Mouse (Mus musculus): ENCODE measurements around the gene Bpifa5. TPM values are rescaled to one million over a fixed set of nuclear protein-coding genes. Genes with fewer than 3 reads are reported as not detected.
"Not testable (repeated sequence)": the region's sequence is repeated elsewhere in the genome, so short reads cannot be mapped to it uniquely, and the experiment has no call there.

Bpifa5 gene
- not detected in 2 replicates for polyA plus RNA-seq (2012; ENCODE audit: insufficient read depth, low replicate concordance)

GRCm38 (mm10) chr2:154162307-154162706 is at the start of gene Bpifa5:
Gene Bpifa5 (plus strand): TSS chr2:154162607.
- Histone ChIP-seq H3K27me3 (replicated peaks) (peaks cover 4% of the 10 kb centered on the region), H3K9me3 (peaks cover 10% of the 10 kb centered on the region), H3K4me3 (replicated peaks) (no peak within 1 kb of the TSS), H3K4me1 (no peaks in the 10 kb centered on the region), H3K36me3 (replicated peaks; ENCODE audit: low read length) (no peaks in the 10 kb centered on the region)
- TF ChIP-seq GATA1 (IDR thresholded peaks at IDR 0.05; ENCODE audit: borderline replicate concordance, low read length) = no peak
- TF ChIP-seq FLI1 (IDR thresholded peaks at IDR 0.05; ENCODE audit: low read length) = no peak

- Histone ChIP-seq H3K9me3 (no peaks in the 10 kb centered on the region), H3K4me3 (replicated peaks) (no peak overlapping the region), H3K27me3 (replicated peaks) (no peaks in the 10 kb centered on the region), H3K4me1 (no peaks in the 10 kb centered on the region), H3K36me3 (replicated peaks; ENCODE audit: low read length) (no peaks in the 10 kb centered on the region)
- TF ChIP-seq FLI1 (IDR thresholded peaks at IDR 0.05; ENCODE audit: low read length) (no peak), GATA1 (IDR thresholded peaks at IDR 0.05; ENCODE audit: borderline replicate concordance, low read length) (no peak)
Measured at GRCm38 (mm10) chr2:154117381-154117780, 45.0 kb upstream of the Bpifa5 start.

DNA sequence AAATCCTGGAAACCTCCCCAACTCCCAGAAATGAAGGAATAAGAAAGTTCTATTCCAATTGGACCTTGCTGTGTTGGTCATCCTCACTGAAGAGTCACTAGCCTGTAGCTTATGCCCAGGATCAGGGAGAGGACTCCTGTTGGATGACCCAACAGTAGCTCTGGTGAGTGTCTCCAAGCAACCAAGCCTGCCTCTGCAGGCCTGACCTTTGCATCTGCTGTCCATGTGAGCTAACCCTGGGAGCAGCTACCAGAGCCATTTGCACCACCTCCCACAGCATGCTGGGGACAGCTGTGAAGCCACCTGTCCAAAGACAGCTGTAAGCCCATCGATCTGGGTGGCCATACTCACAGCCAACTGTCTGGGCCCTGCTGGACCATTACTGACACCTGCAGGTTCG is 32.3 kb upstream of the Bpifa5 start, which contains the start of gene Bpifa3:
TSS of gene Bpifa3 (plus strand) at position 217 of the 400 bp plus-strand sequence.
- H3K4me1 ChIP-seq = no peaks in the 10 kb centered on the region
- peaks cover under 1% of the 10 kb centered on the region for H3K27me3 ChIP-seq (replicated peaks)
- no peaks in the 10 kb centered on the region for H3K36me3 ChIP-seq (replicated peaks; ENCODE audit: low read length)
- TF ChIP-seq GATA1 (IDR thresholded peaks at IDR 0.05; ENCODE audit: borderline replicate concordance, low read length) (no peak), FLI1 (IDR thresholded peaks at IDR 0.05; ENCODE audit: low read length) (no peak)
- H3K9me3 ChIP-seq = peaks cover 10% of the 10 kb centered on the region
- H3K4me3 ChIP-seq (replicated peaks) = no peak within 1 kb of the TSS

DNA sequence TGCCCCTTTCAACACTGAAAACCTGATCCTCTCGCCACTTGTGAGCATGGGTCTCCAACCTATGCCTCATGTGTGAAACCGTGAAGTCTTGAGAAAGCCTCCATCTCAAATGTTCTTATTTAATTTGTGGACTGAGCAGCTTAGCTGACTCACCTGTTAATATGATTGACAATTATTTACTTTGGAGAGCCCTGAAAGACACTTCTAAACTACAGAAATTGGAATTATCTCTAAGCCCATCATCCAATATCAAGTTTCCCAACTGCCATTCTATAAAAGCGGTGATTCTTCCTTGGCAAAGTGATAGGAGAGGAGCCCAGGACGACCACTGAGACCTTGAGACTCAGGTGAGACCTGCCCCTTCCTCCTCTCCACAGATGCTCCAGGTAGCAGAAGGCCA is 19.8 kb upstream of the Bpifa5 start, which contains the start of gene Bpifa1:
TSS of gene Bpifa1 (plus strand) at position 301 of the 400 bp plus-strand sequence.
- no peak within 1 kb of the TSS for H3K4me3 ChIP-seq (replicated peaks)
- H3K27me3 ChIP-seq (replicated peaks) = peaks cover 12% of the 10 kb centered on the region
- H3K9me3 ChIP-seq = no peaks in the 10 kb centered on the region
- no peaks in the 10 kb centered on the region for H3K4me1 ChIP-seq
- no peak for TF ChIP-seq FLI1 (IDR thresholded peaks at IDR 0.05; ENCODE audit: low read length)
- TF ChIP-seq GATA1 (IDR thresholded peaks at IDR 0.05; ENCODE audit: borderline replicate concordance, low read length) = no peak
- no peaks in the 10 kb centered on the region for H3K36me3 ChIP-seq (replicated peaks; ENCODE audit: low read length)

DNA sequence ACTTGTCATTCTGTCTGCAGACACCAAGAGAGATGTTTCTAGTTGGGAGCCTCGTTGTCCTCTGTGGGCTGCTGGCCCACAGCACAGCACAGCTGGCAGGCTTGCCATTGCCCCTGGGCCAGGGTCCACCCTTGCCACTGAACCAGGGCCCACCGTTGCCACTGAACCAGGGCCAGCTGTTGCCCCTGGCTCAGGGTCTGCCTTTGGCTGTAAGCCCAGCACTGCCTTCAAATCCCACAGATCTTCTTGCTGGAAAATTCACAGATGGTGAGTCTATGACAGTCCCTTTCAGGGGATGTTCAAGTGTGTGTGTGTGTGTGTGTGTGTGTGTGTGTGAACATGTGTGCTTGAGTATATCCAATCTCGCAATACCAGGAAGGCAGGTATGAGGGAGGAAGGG is 18.7 kb upstream of the Bpifa5 start:
- Histone ChIP-seq H3K9me3 (no peaks in the 10 kb centered on the region), H3K4me1 (no peaks in the 10 kb centered on the region), H3K36me3 (replicated peaks; ENCODE audit: low read length) (no peaks in the 10 kb centered on the region), H3K4me3 (replicated peaks) (no peak overlapping the region), H3K27me3 (replicated peaks) (peaks cover 9% of the 10 kb centered on the region)
- TF ChIP-seq GATA1 (IDR thresholded peaks at IDR 0.05; ENCODE audit: borderline replicate concordance, low read length) = no peak
- no peak for TF ChIP-seq FLI1 (IDR thresholded peaks at IDR 0.05; ENCODE audit: low read length)

DNA sequence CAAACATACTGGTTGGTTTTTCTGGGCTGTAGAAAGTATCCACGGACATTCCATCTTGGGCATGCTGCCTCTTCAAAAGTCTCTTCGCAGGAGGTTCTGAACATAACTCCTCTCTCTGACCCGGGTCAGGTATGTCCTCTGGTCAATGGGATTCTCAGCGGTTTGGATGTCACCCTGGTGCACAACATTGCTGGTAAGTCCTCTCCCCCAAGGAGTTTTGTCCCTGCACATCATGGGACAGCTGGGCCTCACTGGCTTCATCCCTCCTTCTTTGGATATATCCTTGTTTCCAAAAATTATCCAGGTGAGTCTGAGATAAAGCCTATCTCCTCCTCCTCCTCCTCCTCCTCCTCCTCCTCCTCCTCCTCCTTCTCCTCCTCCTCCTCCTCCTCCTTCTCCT is 14.9 kb upstream of the Bpifa5 start:
- H3K9me3 ChIP-seq = no peaks in the 10 kb centered on the region
- H3K4me3 ChIP-seq (replicated peaks) = no peak overlapping the region
- H3K36me3 ChIP-seq (replicated peaks; ENCODE audit: low read length) = no peaks in the 10 kb centered on the region
- no peak for TF ChIP-seq GATA1 (IDR thresholded peaks at IDR 0.05; ENCODE audit: borderline replicate concordance, low read length)
- TF ChIP-seq FLI1 (IDR thresholded peaks at IDR 0.05; ENCODE audit: low read length) = no peak
- no peaks in the 10 kb centered on the region for H3K4me1 ChIP-seq
- H3K27me3 ChIP-seq (replicated peaks) = peaks cover 9% of the 10 kb centered on the region

- no peak for TF ChIP-seq GATA1 (IDR thresholded peaks at IDR 0.05; ENCODE audit: borderline replicate concordance, low read length)
- TF ChIP-seq FLI1 (IDR thresholded peaks at IDR 0.05; ENCODE audit: low read length) = no peak
- H3K27me3 ChIP-seq (replicated peaks) = peaks cover 3% of the 10 kb centered on the region
Measured at GRCm38 (mm10) chr2:154158433-154158832, 4.0 kb upstream of the Bpifa5 start.

GRCm38 (mm10) chr2:154163306-154163705 is 899 bp downstream of the Bpifa5 start:
- Histone ChIP-seq H3K27me3 (replicated peaks) (peaks cover 4% of the 10 kb centered on the region), H3K9me3 (peaks cover 10% of the 10 kb centered on the region), H3K4me3 (replicated peaks) (no peak overlapping the region), H3K4me1 (no peaks in the 10 kb centered on the region), H3K36me3 (replicated peaks; ENCODE audit: low read length) (no peaks in the 10 kb centered on the region)
- no peak for TF ChIP-seq GATA1 (IDR thresholded peaks at IDR 0.05; ENCODE audit: borderline replicate concordance, low read length)
- TF ChIP-seq FLI1 (IDR thresholded peaks at IDR 0.05; ENCODE audit: low read length) = no peak

More at GRCm38 (mm10) chr2:154158433-154158832, 4.0 kb upstream of the Bpifa5 start:
- H3K9me3 ChIP-seq = peaks cover 10% of the 10 kb centered on the region
- no peaks in the 10 kb centered on the region for H3K36me3 ChIP-seq (replicated peaks; ENCODE audit: low read length)
- H3K4me3 ChIP-seq (replicated peaks) = no peak overlapping the region
- H3K4me1 ChIP-seq = no peaks in the 10 kb centered on the region

DNA sequence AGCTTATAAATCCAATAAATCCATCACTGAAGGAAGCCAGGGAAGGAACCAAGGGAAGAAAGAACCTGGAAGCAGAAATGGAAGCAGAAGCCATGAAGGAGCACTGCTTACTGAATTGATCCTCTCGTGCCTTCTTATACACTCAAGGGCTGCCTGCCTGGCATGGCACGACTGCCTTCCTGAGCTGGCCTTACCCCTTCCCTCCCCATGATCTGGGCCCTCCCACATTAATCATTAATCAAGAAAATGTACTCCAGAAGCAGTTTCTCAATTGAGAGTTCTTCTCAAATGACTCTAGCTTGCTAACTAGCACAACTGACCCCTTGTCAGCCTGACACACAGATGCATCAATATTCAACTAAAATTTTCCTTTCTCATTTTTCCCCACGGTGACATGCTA is 6.8 kb downstream of the Bpifa5 start:
- Histone ChIP-seq H3K27me3 (replicated peaks) (peaks cover 11% of the 10 kb centered on the region), H3K9me3 (no peaks in the 10 kb centered on the region), H3K4me1 (no peaks in the 10 kb centered on the region), H3K4me3 (replicated peaks) (no peak overlapping the region), H3K36me3 (replicated peaks; ENCODE audit: low read length) (no peaks in the 10 kb centered on the region)
- TF ChIP-seq FLI1 (IDR thresholded peaks at IDR 0.05; ENCODE audit: low read length) (no peak), GATA1 (IDR thresholded peaks at IDR 0.05; ENCODE audit: borderline replicate concordance, low read length) (no peak)

- H3K4me3 ChIP-seq (replicated peaks) = no peak overlapping the region
- TF ChIP-seq GATA1 (IDR thresholded peaks at IDR 0.05; ENCODE audit: borderline replicate concordance, low read length) = no peak
- TF ChIP-seq FLI1 (IDR thresholded peaks at IDR 0.05; ENCODE audit: low read length) = no peak
- H3K9me3 ChIP-seq = no peaks in the 10 kb centered on the region
- H3K27me3 ChIP-seq (replicated peaks) = peaks cover 11% of the 10 kb centered on the region
- H3K4me1 ChIP-seq = no peaks in the 10 kb centered on the region
- H3K36me3 ChIP-seq (replicated peaks; ENCODE audit: low read length) = no peaks in the 10 kb centered on the region
Measured at GRCm38 (mm10) chr2:154171621-154172020, 9.2 kb downstream of the Bpifa5 start.

DNA sequence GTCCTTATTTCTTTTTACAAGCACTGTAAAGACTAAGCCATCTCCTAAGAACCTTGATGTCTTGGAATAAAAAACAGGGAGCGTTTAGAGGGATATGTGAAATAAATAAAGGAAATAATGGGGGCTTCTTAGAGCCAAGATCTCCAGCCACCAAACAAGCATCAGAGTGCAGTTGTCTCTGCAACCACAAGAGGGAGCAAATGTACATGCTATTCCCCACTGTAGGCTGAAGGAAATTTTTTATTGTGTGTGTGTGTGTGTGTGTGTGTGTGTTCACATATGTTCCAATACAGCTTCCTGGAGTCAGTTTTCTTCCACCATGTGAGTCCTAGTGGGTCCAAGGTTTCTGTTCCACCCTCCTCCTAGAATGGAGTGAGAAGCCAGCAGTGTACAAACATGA is 10.9 kb downstream of the Bpifa5 start:
- Histone ChIP-seq H3K4me3 (replicated peaks) (no peak overlapping the region), H3K4me1 (no peaks in the 10 kb centered on the region), H3K27me3 (replicated peaks) (peaks cover 7% of the 10 kb centered on the region), H3K9me3 (no peaks in the 10 kb centered on the region), H3K36me3 (replicated peaks; ENCODE audit: low read length) (no peaks in the 10 kb centered on the region)
- no peak for TF ChIP-seq FLI1 (IDR thresholded peaks at IDR 0.05; ENCODE audit: low read length)
- no peak for TF ChIP-seq GATA1 (IDR thresholded peaks at IDR 0.05; ENCODE audit: borderline replicate concordance, low read length)

DNA sequence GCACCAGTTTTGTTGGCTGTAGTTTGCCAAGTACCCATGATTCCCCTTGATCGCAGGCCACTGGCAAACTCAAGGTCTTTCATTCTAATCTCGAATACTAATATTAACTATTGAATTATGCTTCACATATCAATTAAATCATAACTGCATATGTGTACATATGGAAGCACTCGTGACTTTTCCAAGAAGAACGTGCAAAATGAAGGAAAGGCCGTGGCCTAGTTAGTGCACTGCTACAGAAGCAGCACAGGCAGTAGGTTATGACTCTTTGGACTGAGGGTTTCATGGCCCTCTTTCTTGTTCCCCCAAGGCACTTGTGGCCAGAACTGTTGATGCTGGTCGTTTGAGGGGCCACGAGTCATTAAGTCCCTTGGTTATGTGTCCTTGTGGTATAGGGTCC is 19.5 kb downstream of the Bpifa5 start:
- H3K9me3 ChIP-seq; H3K36me3 ChIP-seq (replicated peaks; ENCODE audit: low read length); H3K4me1 ChIP-seq; H3K4me3 ChIP-seq (replicated peaks); H3K27me3 ChIP-seq (replicated peaks): not testable (repeated sequence)

DNA sequence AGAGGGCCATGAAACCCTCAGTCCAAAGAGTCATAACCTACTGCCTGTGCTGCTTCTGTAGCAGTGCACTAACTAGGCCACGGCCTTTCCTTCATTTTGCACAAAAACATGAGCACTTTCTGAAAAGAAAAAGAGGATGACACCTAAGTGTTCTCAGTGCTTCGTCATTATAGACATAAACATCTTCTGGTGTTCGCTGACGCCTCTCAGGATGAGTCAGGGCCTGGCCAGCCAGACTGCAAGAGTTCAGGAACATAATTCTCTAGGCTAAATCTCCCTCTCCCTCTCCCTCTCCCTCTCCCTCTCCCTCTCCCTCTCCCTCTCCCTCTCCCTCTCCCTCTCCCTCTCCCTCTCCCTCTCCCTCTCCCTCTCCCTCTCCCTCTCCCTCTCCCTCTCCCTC is 20.7 kb downstream of the Bpifa5 start:
- not testable (repeated sequence) for H3K9me3 ChIP-seq; H3K27me3 ChIP-seq (replicated peaks)

More for the DNA sequence above, 20.7 kb downstream of the Bpifa5 start:
- H3K36me3 ChIP-seq (replicated peaks; ENCODE audit: low read length); H3K4me3 ChIP-seq (replicated peaks); H3K4me1 ChIP-seq: not testable (repeated sequence)

Measured in megakaryocyte, embryonic 14.5 days (primary cell).